Mouse (Mus musculus) erythroblast, embryonic 14.5 days (primary cell): ENCODE measurements at regions not wholly inside any gene's neighbourhood (a gene's known extent, or its start where the extent isn't known, plus 50 kb on each side); places are given as distances from the start of the nearest gene placed in this dataset.
"Not testable (repeated sequence)": the region's sequence is repeated elsewhere in the genome, so short reads cannot be mapped to it uniquely, and the experiment has no call there.

Experiments used
- H3K27me3 ChIP-seq: 2 replicates; pipeline ENCODE4 v1.6.1; 2012; ENCODE audit warnings: inconsistent platforms; ENCODE audit not compliant: control insufficient read depth
- H3K36me3 ChIP-seq: 2 replicates; pipeline ENCODE4 v1.6.1; 2012; ENCODE audit warnings: mild to moderate bottlenecking, inconsistent platforms; ENCODE audit not compliant: control insufficient read depth
- H3K4me1 ChIP-seq: 2 replicates; pipeline ENCODE4 v1.6.1; 2012; ENCODE audit warnings: inconsistent platforms; ENCODE audit not compliant: control insufficient read depth
- H3K4me3 ChIP-seq: replicated peaks from 2 replicates; pipeline ENCODE3; 2012; ENCODE audit warnings: moderate library complexity, mild to moderate bottlenecking, inconsistent platforms
- H3K9me3 ChIP-seq: 2 replicates; pipeline ENCODE4 v1.6.1; 2012; ENCODE audit warnings: low read length, inconsistent platforms, mixed read lengths; ENCODE audit not compliant: control insufficient read depth
- GATA1 ChIP-seq: IDR thresholded peaks from 2 replicates; pipeline ENCODE4 v1.6.1; 2012; ENCODE audit warnings: low read length, inconsistent platforms, mixed read lengths
- TAL1 ChIP-seq: IDR thresholded peaks from 3 replicates; pipeline ENCODE4 v1.6.1; 2012; ENCODE audit warnings: low read length, inconsistent platforms, mixed read lengths

- TF ChIP-seq TAL1 (no peak), GATA1 (no peak)
Observed at GRCm38 (mm10) chr7:73688451-73688850, 51.7 kb upstream of the Fam174b start.

GRCm38 (mm10) chr7:73686245-73686644, 53.9 kb upstream of the Fam174b start:
- not testable (repeated sequence) for H3K9me3 ChIP-seq, H3K36me3 ChIP-seq, H3K27me3 ChIP-seq, H3K4me3 ChIP-seq, H3K4me1 ChIP-seq

More at GRCm38 (mm10) chr7:73688451-73688850, 51.7 kb upstream of the Fam174b start:
- no peaks in the 10 kb centered on the region for H3K27me3 ChIP-seq
- H3K4me1 ChIP-seq, result no peaks in the 10 kb centered on the region
- no peak overlapping the region for H3K4me3 ChIP-seq
- H3K36me3 ChIP-seq, result no peaks in the 10 kb centered on the region
- H3K9me3 ChIP-seq, result 0 out of 2 replicates have a peak, but pooled peaks cover 2% of the 10 kb centered on the region

GRCm38 (mm10) chr7:73682756-73683155, 57.3 kb upstream of the Fam174b start:
- Histone ChIP-seq H3K36me3 (no peaks in the 10 kb centered on the region), H3K4me1 (no peaks in the 10 kb centered on the region)
- TF ChIP-seq TAL1 (no peak), GATA1 (no peak)

GRCm38 (mm10) chr7:73670598-73670997, 69.5 kb upstream of the Fam174b start:
- Histone ChIP-seq H3K4me1 (no peaks in the 10 kb centered on the region), H3K4me3 (no peak overlapping the region), H3K27me3 (no peaks in the 10 kb centered on the region), H3K9me3 (no peaks in the 10 kb centered on the region), H3K36me3 (no peaks in the 10 kb centered on the region)
- no peak for TF ChIP-seq TAL1
- TF ChIP-seq GATA1, result no peak

More at GRCm38 (mm10) chr7:73682756-73683155, 57.3 kb upstream of the Fam174b start:
- H3K9me3 ChIP-seq, result no peaks in the 10 kb centered on the region
- no peak overlapping the region for H3K4me3 ChIP-seq
- H3K27me3 ChIP-seq, result no peaks in the 10 kb centered on the region

GRCm38 (mm10) chr7:73668791-73669190, 71.3 kb upstream of the Fam174b start:
- Histone ChIP-seq H3K9me3 (no peaks in the 10 kb centered on the region), H3K4me1 (no peaks in the 10 kb centered on the region), H3K36me3 (no peaks in the 10 kb centered on the region), H3K4me3 (no peak overlapping the region), H3K27me3 (no peaks in the 10 kb centered on the region)
- TF ChIP-seq TAL1 (no peak), GATA1 (no peak)

GRCm38 (mm10) chr7:73666921-73667675, 73.0 kb upstream of the Fam174b start:
- no peaks in the 10 kb centered on the region for H3K9me3 ChIP-seq
- no peak for TF ChIP-seq TAL1
- TF ChIP-seq GATA1, result no peak
- no peaks in the 10 kb centered on the region for H3K4me1 ChIP-seq
- H3K4me3 ChIP-seq, result no peak overlapping the region
- no peaks in the 10 kb centered on the region for H3K36me3 ChIP-seq
- no peaks in the 10 kb centered on the region for H3K27me3 ChIP-seq

GRCm38 (mm10) chr7:73664962-73665361, 75.1 kb upstream of the Fam174b start:
- Histone ChIP-seq H3K36me3 (no peaks in the 10 kb centered on the region), H3K4me3 (no peak overlapping the region), H3K4me1 (no peaks in the 10 kb centered on the region), H3K27me3 (no peaks in the 10 kb centered on the region), H3K9me3 (no peaks in the 10 kb centered on the region)
- TF ChIP-seq TAL1 (no peak), GATA1 (no peak)

GRCm38 (mm10) chr7:73662536-73662935, 77.6 kb upstream of the Fam174b start:
- Histone ChIP-seq H3K9me3 (no peaks in the 10 kb centered on the region), H3K36me3 (no peaks in the 10 kb centered on the region), H3K4me1 (no peaks in the 10 kb centered on the region), H3K4me3 (no peak overlapping the region), H3K27me3 (no peaks in the 10 kb centered on the region)
- TF ChIP-seq TAL1, result no peak
- no peak for TF ChIP-seq GATA1

GRCm38 (mm10) chr7:73661901-73662300, 78.2 kb upstream of the Fam174b start:
- TF ChIP-seq TAL1 (no peak), GATA1 (no peak)
- Histone ChIP-seq H3K36me3 (no peaks in the 10 kb centered on the region), H3K4me3 (no peak overlapping the region), H3K4me1 (no peaks in the 10 kb centered on the region), H3K9me3 (no peaks in the 10 kb centered on the region), H3K27me3 (no peaks in the 10 kb centered on the region)

- Histone ChIP-seq H3K36me3 (no peaks in the 10 kb centered on the region), H3K27me3 (no peaks in the 10 kb centered on the region), H3K9me3 (no peaks in the 10 kb centered on the region), H3K4me1 (no peaks in the 10 kb centered on the region), H3K4me3 (no peak overlapping the region)
- no peak for TF ChIP-seq GATA1
- no peak for TF ChIP-seq TAL1
Observed at GRCm38 (mm10) chr7:73659551-73659950, 80.6 kb upstream of the Fam174b start.
